Mouse (Mus musculus) embryonic facial prominence, embryonic 10.5 days (tissue): ENCODE results near the gene Jmjd1c. TPM values are rescaled to one million over a fixed set of nuclear protein-coding genes. Genes with fewer than 3 reads are reported as not detected.
A peak's percentile ranks its signal among the peaks of the same experiment; 100 is the strongest.

ENCODE experiments used
- DNase-seq: peaks from one replicate; pipeline ENCODE4 v3.0.0-alpha.2; 2017; ENCODE audit warnings: low spot score
- H3K27ac ChIP-seq: fragments of 300-500 bp; sonication (generic); replicated peaks from 2 replicates; pipeline ENCODE4 v1.5.1; 2016; ENCODE audit warnings: mild to moderate bottlenecking
- H3K27me3 ChIP-seq: fragments of 300-500 bp; sonication (generic); replicated peaks from 2 replicates; pipeline ENCODE4 v1.6.1; 2016; ENCODE audit warnings: low read depth, mild to moderate bottlenecking; ENCODE audit not compliant: poor library complexity, severe bottlenecking
- H3K36me3 ChIP-seq: fragments of 300-500 bp; sonication (generic); replicated peaks from 2 replicates; pipeline ENCODE4 v1.6.1; 2016; ENCODE audit warnings: mild to moderate bottlenecking, moderate library complexity
- H3K4me1 ChIP-seq: fragments of 300-500 bp; sonication (generic); 2 replicates; pipeline ENCODE4 v1.6.1; 2016
- H3K4me3 ChIP-seq: fragments of 300-500 bp; sonication (generic); 2 replicates; pipeline ENCODE4 v1.5.1; 2016; ENCODE audit warnings: mild to moderate bottlenecking, moderate library complexity
- H3K9me3 ChIP-seq: fragments of 300-500 bp; sonication (generic); 2 replicates; pipeline ENCODE4 v1.6.1; 2016; ENCODE audit warnings: mild to moderate bottlenecking
- WGBS: fragments of 180-500 bp; shearing (Covaris S2); methylation state at CpG from one replicate; pipeline ENCODE4 v1.1.7; 2016; 5-methylcytosine and 5-hydroxymethylcytosine counted together
- polyA plus RNA-seq: library from polyadenylated mRNA; unstranded; fragments of >200 nt; fragmentation: Nextera tagmentation; extraction: Ambion mirVana; gene quantifications from 2 replicates; pipeline ENCODE4 v1.2.1, GENCODE M21; 2016

Gene Jmjd1c
- polyA plus RNA-seq, 1 experiment from 2014 or later: 33.1 TPM

DNA sequence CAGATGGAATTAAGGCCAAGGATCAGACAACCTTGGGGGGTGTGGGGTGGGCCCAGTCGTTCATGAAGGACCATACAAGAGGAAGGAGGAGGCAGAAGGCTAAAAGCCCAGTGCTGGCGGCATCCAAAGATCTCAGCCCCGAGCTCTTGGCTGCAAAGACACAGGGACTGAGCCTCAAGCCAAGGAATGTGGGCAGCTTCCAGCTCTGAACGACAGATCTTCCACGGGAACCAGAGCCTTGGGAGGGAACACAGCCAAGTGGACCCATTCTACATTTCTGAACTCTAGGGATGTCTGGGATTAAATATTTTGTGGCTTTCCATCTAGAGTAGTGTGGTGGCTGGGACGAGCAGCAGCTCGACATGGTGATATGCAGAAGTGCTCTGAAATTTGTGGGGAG, 37.6 kb upstream of the Jmjd1c start:
- Histone ChIP-seq H3K36me3 (no peaks in the 10 kb centered on the region), H3K9me3 (no peaks in the 10 kb centered on the region), H3K4me1 (peaks cover 30% of the 10 kb centered on the region), H3K27me3 (no peaks in the 10 kb centered on the region), H3K27ac (no peak overlapping the region), H3K4me3 (no peak overlapping the region)
- DNase-seq: no peak
- WGBS: 87% methylated on average over 7 of the region's 7 CpGs

DNA sequence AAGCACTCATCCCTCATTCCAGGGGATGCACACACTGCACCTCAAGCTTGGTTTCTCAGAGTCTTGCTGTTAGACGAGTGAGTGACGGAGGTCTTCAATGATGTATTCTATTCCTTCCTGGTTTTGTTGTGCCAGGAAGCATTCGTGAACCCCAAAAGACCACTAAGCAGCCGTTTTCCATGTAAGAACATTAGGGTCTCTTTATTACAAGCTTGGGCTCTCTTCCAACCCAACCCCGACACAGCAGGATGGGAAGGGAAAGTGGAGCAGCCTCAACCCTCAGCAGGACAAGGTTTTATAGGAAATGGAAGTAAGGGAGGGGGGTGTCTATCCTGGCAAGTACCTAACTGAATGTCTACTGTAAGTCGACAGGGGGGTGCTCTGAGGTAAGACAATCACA, 37.2 kb upstream of the Jmjd1c start:
- H3K27ac ChIP-seq: no peak overlapping the region
- H3K27me3 ChIP-seq: no peaks in the 10 kb centered on the region
- no peaks in the 10 kb centered on the region for H3K9me3 ChIP-seq
- 88% methylated on average over 6 of the region's 6 CpGs for WGBS
- H3K4me1 ChIP-seq: peaks cover 26% of the 10 kb centered on the region
- no peak overlapping the region for H3K4me3 ChIP-seq
- no peak for DNase-seq
- no peaks in the 10 kb centered on the region for H3K36me3 ChIP-seq

DNA sequence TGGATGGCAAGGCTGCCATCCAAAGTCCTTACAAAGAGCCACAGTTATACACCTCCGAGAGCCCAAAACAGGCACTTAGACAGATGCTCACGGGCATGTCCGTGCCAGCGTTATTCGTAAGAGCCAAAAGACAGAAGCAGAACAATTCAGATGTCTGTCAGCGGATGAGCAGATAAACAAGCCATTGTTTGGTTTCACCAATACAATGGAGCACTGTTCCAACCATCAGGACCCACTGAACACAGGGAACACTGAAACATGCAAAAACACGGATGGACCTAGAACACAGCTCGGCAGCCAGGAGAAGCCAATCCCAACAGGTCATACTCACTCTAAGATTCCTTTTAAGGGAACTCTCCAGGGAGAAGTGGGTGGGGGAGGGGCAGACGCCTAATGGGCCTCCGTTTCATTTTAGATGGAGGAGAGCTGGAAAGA, 34.5 kb upstream of the Jmjd1c start:
- DNase-seq: peak; percentile 54
- H3K9me3 ChIP-seq: no peaks in the 10 kb centered on the region
- peak overlapping the region; percentile 45 for H3K27ac ChIP-seq
- peaks cover 23% of the 10 kb centered on the region for H3K4me1 ChIP-seq
- no peaks in the 10 kb centered on the region for H3K27me3 ChIP-seq
- no peaks in the 10 kb centered on the region for H3K36me3 ChIP-seq
- 27% methylated on average over 10 of the region's 10 CpGs for WGBS
- H3K4me3 ChIP-seq: no peak overlapping the region

DNA sequence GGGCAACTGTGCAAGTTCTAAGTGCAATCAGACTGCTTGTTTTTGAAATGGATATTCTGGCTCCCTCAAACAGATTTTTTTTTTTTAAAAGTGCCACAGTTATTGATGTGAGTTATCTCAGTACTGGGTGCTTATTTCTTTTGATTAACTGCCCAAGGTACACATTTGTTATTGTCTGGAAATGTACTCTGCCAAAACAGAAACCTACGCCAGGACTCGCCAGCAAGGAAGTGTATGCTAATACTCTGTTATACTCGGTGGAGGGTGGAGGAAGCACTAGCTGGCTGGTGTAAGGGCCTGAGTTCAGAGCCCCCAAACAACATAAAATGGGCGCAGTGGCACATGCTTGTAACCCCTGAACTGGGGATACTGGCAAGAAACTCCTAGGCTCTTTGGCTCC, 34.1 kb upstream of the Jmjd1c start:
- Histone ChIP-seq H3K4me3 (no peak overlapping the region), H3K36me3 (no peaks in the 10 kb centered on the region), H3K9me3 (no peaks in the 10 kb centered on the region), H3K27ac (peak overlapping the region; percentile 45), H3K4me1 (peaks cover 19% of the 10 kb centered on the region), H3K27me3 (no peaks in the 10 kb centered on the region)
- DNase-seq: no peak
- WGBS: 58% methylated on average over 4 of the region's 4 CpGs

DNA sequence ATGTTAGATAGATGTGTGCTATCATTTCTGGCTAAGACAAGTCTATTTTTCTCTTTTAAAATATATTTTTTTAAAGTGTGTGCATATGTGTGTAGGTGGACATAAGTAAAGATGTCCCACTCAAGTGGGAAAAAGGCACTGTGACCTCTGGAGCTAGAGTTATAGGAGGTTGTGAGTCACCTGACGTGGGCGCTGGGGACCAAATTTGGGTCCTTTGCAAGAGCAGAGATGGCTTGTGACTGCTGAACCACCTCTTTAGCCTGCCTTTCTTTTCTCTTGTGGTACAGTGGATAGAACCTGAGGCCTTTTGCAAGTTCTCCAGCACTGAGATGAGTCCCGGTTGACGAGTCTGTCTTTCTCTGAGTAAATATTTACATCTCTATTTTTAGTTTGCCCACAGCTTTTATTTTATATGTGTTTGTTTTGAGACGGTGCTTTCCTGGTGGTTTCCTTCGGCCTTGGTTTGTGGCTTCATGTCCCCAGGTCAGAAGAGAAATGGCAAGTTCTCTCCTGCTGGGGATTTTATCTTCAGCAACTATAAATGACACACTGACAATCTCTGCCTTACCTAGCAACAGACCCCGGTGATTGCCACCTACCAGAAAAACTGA, 30.5 kb upstream of the Jmjd1c start:
- H3K27ac ChIP-seq: no peak overlapping the region
- peaks cover 17% of the 10 kb centered on the region for H3K4me1 ChIP-seq
- 86% methylated on average over 7 of the region's 7 CpGs for WGBS
- no peaks in the 10 kb centered on the region for H3K27me3 ChIP-seq
- no peak overlapping the region for H3K4me3 ChIP-seq
- H3K36me3 ChIP-seq: no peaks in the 10 kb centered on the region
- DNase-seq: no peak
- no peaks in the 10 kb centered on the region for H3K9me3 ChIP-seq

DNA sequence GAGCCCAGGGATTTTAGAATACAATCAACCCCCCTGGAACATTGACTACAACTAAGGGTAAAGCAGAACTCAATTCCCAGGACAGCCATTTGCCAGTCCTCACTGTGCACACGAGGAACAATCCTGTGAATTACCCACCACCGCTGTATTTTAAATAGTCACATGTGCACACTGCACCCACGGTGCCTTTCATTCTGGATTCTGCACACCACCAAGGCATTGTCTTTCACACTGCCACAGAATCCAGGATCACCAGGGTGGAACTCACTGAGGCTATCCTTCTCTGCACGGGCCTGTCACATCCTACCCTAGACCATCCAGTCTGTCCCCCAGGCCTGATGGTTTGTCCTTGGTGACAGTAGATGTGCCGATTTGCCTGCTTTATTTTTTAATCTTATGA, 30.0 kb upstream of the Jmjd1c start:
- Histone ChIP-seq H3K4me1 (peaks cover 17% of the 10 kb centered on the region), H3K27me3 (no peaks in the 10 kb centered on the region), H3K9me3 (no peaks in the 10 kb centered on the region), H3K27ac (no peak overlapping the region), H3K4me3 (no peak overlapping the region), H3K36me3 (no peaks in the 10 kb centered on the region)
- no peak for DNase-seq
- WGBS: 70% methylated on average over 5 of the region's 5 CpGs

DNA sequence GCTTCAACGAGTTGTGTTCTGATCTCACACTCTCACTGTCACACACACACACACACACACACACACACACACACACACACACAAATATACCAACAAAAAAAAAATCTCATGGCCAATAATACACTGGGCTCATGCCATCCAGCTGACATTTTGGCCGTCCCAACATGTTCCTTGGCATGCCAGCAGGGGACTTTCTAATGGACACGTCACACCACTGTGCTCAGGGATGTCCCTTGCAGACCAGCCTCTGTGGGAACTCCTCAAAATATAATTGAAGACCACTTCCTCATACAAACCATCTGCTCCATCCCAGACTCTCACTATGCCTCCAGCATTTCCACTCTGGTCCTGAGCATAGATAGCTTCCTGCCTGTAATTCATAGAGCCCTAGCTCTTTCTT, 29.5 kb upstream of the Jmjd1c start:
- H3K9me3 ChIP-seq: no peaks in the 10 kb centered on the region
- DNase-seq: no peak
- no peaks in the 10 kb centered on the region for H3K36me3 ChIP-seq
- 79% methylated on average over 3 of the region's 3 CpGs for WGBS
- H3K27ac ChIP-seq: no peak overlapping the region
- peaks cover 13% of the 10 kb centered on the region for H3K4me1 ChIP-seq
- no peaks in the 10 kb centered on the region for H3K27me3 ChIP-seq
- H3K4me3 ChIP-seq: no peak overlapping the region

DNA sequence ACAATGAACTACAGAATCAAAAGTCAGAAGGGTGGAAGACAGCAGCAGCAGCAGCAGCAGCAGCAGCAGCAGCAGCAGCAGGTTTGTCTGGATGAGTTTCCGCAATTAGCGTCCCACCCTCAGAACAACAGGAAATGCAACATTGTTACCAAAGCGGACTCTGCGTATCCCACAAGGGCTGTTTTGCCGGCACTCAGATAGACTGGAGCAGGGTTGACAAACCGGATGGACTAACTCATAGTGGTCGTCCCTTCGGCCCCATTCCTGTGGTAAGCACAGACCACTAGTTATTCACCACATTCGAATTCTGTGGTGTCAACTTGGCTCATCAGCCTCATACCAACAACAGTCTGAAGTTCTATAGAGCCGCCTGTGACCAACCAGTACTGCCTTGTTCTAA, 26.9 kb upstream of the Jmjd1c start:
- Histone ChIP-seq H3K4me1 (0 out of 2 replicates have a peak, but pooled peaks cover 5% of the 10 kb centered on the region), H3K27me3 (no peaks in the 10 kb centered on the region), H3K27ac (no peak overlapping the region), H3K36me3 (no peaks in the 10 kb centered on the region), H3K9me3 (no peaks in the 10 kb centered on the region), H3K4me3 (no peak overlapping the region)
- 88% methylated on average over 10 of the region's 10 CpGs for WGBS
- DNase-seq: no peak

DNA sequence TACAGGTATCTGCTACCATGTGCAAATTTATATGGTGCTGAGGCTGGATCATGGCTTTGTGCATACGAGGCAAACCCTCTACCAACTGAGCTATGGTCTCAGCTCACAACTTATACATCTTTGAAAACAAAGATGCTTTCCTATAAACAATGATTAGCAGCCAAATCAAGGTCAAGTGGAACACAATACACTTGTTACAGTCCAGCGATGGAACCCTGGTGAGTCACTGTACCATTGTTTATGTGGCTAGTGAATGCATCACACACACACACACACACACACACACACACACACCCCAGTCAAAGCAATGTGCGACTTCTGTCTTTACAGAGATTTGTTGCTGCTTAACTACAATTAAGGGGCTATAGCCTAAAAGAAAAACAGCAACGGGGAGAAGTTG, 24.5 kb upstream of the Jmjd1c start:
- H3K4me1 ChIP-seq: 0 out of 2 replicates have a peak, but pooled peaks cover under 1% of the 10 kb centered on the region
- H3K4me3 ChIP-seq: no peak overlapping the region
- no peaks in the 10 kb centered on the region for H3K9me3 ChIP-seq
- no peaks in the 10 kb centered on the region for H3K27me3 ChIP-seq
- no peak for DNase-seq
- H3K27ac ChIP-seq: no peak overlapping the region
- H3K36me3 ChIP-seq: no peaks in the 10 kb centered on the region
- WGBS: 88% methylated on average over 4 of the region's 4 CpGs

DNA sequence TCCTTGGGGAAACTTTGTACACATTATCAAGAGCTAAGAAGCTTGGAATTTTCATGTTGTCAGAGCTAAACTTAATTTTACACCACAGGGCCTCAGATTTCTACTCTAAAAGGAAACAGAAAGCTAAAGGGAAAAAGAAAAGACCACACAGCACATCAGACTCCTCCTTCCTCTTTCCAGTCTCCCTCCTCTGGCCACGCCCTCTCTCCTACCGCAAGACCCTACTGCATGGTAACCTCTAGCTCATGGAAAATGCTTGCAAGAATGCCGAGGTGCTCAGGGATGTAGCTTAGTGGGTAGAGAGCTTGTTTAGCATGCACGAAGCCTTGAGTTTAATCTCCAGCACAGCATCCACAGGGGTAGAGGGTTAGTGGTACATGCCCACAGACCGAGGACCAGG, 24.0 kb upstream of the Jmjd1c start:
- DNase-seq: no peak
- H3K4me3 ChIP-seq: no peak overlapping the region
- H3K36me3 ChIP-seq: no peaks in the 10 kb centered on the region
- H3K4me1 ChIP-seq: 0 out of 2 replicates have a peak, but pooled peaks cover 5% of the 10 kb centered on the region
- WGBS: 88% methylated on average over 5 of the region's 5 CpGs
- no peaks in the 10 kb centered on the region for H3K27me3 ChIP-seq
- H3K9me3 ChIP-seq: no peaks in the 10 kb centered on the region
- H3K27ac ChIP-seq: no peak overlapping the region

DNA sequence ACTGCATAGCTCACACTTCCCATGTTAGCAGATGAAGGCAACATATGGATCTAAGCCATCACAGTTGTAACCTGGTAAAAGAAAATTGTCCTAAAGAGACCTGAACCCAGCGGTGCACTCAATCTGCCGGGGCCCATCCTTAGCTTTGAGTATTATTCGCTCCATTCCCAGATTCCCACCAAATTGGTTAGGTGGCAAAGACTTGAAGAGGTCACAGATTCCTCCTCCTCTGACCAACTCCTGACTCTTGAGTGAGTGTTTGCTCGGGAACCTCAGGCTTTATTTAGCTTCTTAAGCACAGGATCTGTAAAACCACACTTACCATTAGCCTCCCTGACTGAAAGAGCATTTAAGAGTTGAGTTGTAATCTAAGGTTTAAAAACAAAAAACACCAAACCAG, 23.3 kb upstream of the Jmjd1c start:
- WGBS: 94% methylated on average over 4 of the region's 4 CpGs
- no peaks in the 10 kb centered on the region for H3K9me3 ChIP-seq
- no peaks in the 10 kb centered on the region for H3K27me3 ChIP-seq
- no peak for DNase-seq
- H3K27ac ChIP-seq: no peak overlapping the region
- no peak overlapping the region for H3K4me3 ChIP-seq
- 0 out of 2 replicates have a peak, but pooled peaks cover 5% of the 10 kb centered on the region for H3K4me1 ChIP-seq
- no peaks in the 10 kb centered on the region for H3K36me3 ChIP-seq

DNA sequence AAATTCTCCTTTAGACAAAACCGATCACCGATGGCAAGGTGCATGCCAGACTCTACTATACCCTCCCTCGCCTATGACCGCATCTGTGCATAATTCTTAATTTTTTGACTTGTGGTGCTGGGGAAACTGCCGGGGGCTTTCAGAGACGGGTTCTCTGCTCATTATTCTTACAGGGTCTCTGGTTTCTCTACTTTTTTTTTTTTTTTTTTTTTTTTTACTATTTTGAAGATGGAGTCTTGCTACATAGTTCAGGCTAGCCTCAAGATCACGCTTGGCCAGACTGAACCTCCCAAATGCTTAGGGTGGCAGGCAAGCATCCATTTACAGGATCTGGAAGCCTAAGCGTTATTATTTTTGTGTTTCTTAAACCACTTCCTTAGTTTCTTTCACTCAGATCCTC, 22.3 kb upstream of the Jmjd1c start:
- Histone ChIP-seq H3K4me3 (no peak overlapping the region), H3K4me1 (0 out of 2 replicates have a peak, but pooled peaks cover 5% of the 10 kb centered on the region), H3K9me3 (no peaks in the 10 kb centered on the region), H3K27ac (no peak overlapping the region), H3K36me3 (no peaks in the 10 kb centered on the region), H3K27me3 (no peaks in the 10 kb centered on the region)
- WGBS: 94% methylated on average over 8 of the region's 8 CpGs
- DNase-seq: no peak

DNA sequence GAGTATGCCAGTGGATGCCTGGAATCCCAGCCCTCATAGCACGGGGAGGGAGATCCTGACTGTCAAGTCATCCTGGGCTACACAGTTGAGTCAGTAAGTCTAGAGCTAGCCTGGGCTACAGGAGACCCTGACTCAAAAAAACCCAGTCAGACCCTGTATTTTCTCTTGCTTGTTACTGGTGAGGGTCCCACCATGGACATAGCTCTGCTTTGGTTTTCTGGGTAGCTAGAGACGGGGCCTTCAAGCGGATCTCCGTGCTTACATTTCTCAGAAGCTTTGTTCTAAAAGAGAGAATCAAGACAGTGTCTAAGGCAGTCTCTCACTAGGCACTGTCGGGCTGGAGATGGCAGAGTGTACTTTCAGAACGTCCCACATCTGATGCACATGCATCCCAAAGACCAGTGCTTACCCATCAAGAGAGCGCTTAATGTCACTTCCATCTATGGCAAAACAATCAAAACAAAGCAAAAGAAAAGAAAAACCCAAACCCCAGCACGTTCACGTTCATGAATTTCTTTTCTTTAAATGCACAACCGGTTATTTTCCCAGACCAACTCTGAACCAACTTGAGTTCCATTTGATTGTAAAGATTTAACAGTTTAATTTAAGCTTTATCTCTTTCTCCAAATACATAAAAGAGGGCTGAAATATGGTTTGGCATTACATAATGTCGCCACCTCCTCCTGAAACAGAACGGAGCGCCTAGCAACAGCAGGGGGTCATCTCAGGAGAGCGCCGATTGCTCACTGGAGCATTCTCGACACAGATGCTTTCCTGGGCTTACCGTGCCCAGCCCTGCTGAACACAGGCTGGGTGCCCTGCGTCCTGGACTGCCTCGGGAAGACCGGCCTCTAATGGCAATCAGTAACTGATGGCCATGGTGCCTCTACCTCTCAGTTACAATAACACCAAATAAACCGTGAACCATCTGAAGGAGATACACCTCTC, 19.7 kb upstream of the Jmjd1c start:
- no peak overlapping the region for H3K27ac ChIP-seq
- H3K9me3 ChIP-seq: no peaks in the 10 kb centered on the region
- H3K4me1 ChIP-seq: 0 out of 2 replicates have a peak, but pooled peaks cover 8% of the 10 kb centered on the region
- WGBS: 81% methylated on average over 21 of the region's 21 CpGs
- H3K36me3 ChIP-seq: no peaks in the 10 kb centered on the region
- H3K27me3 ChIP-seq: no peaks in the 10 kb centered on the region
- DNase-seq: no peak
- H3K4me3 ChIP-seq: no peak overlapping the region
